Mouse (Mus musculus): ENCODE results near the gene Lrrc71. TPM values are rescaled to one million over a fixed set of nuclear protein-coding genes. Genes with fewer than 3 reads are reported as not detected.

The Lrrc71 gene
- polyA plus RNA-seq, 1 experiment = 0.01 TPM

DNA sequence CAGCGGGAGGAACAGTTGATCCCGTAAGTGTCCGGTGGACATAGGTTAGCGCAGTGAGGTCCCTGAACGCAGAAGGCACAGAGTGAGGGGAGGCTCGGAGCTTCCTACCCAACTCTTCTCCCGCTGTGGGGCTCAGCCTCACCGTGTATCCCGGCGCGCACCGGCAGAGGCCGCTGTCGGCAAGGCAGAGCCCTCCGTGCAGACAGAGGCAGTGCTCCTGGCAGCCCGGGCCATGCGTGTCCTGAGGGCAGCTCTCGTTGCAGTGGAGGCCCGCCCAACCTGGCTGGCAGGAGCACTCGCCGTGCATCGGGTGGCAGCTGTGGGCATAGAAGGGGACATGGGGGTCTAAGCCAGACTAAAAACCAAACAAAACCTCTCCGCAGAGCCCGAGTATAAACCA lies 7.5 kb upstream of the Lrrc71 start:
- Histone ChIP-seq H3K4me3 (no peak overlapping the region), H3K36me3 (ENCODE audit: control insufficient read depth, insufficient read depth) (no peaks in the 10 kb centered on the region), H3K4me2 (ENCODE audit: low read depth) (no peak overlapping the region), H3K27me3 (ENCODE audit: control insufficient read depth, insufficient read depth, insufficient read length) (peaks cover 7% of the 10 kb centered on the region), H3K79me2 (ENCODE audit: control insufficient read depth, insufficient read depth) (no peaks in the 10 kb centered on the region), H3ac (ENCODE audit: control insufficient read depth, insufficient read length) (no peak overlapping the region)
- TF ChIP-seq USF1 (IDR thresholded peaks at IDR 0.05; ENCODE audit: low read depth) = no peak
- no peak for TF ChIP-seq POLR2A (IDR thresholded peaks at IDR 0.05; ENCODE audit: insufficient read length, low read depth)
- TF ChIP-seq MAX (IDR thresholded peaks at IDR 0.05; ENCODE audit: low read depth) = no peak
- no peak for TF ChIP-seq SRF (IDR thresholded peaks at IDR 0.05; ENCODE audit: control insufficient read depth, insufficient read length, low read depth)

DNA sequence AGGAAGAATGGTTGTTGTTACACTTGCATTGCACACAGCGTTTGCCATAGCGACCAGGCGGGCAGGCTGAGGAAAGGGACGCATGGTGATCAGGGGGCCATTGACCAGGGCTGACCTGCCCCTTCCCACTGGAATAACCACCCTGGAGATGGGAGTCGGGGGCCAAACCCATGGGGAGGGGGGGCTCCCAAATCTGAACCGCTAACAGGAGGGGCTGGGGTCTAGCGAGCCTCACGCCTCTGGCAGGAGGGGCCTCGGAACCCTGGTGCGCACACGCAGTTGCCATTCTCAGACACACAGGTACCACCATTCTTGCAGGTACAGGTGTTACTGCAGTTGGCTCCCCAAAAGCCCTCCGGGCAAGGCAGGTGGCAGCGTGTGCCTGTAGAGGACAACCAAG lies 5.4 kb upstream of the Lrrc71 start:
- TF ChIP-seq POLR2A (IDR thresholded peaks at IDR 0.05; ENCODE audit: insufficient read length, low read depth) = no peak
- TF ChIP-seq REST (IDR thresholded peaks at IDR 0.05; ENCODE audit: insufficient read depth, insufficient read length) = no peak
- no peak for TF ChIP-seq MAX (IDR thresholded peaks at IDR 0.05; ENCODE audit: low read depth)
- no peak for TF ChIP-seq MYOD1 (IDR thresholded peaks at IDR 0.05; ENCODE audit: control insufficient read depth in 1 of 3, insufficient read length in 2 of 3, low read depth in 2 of 3)
- TF ChIP-seq TCF12 (IDR thresholded peaks at IDR 0.05; ENCODE audit: insufficient read depth, poor library complexity, severe bottlenecking) = no peak
- TF ChIP-seq SRF (IDR thresholded peaks at IDR 0.05; ENCODE audit: control insufficient read depth, insufficient read length, low read depth) = no peak
- H3K79me2 ChIP-seq (ENCODE audit: control insufficient read depth, insufficient read depth) = no peaks in the 10 kb centered on the region
- H3ac ChIP-seq (ENCODE audit: control insufficient read depth, insufficient read length) = no peak overlapping the region
- H3K4me2 ChIP-seq (ENCODE audit: low read depth) = no peak overlapping the region
- H3K27me3 ChIP-seq (ENCODE audit: control insufficient read depth, insufficient read depth, insufficient read length) = peaks cover 7% of the 10 kb centered on the region
- no peak overlapping the region for H3K4me3 ChIP-seq
- no peaks in the 10 kb centered on the region for H3K36me3 ChIP-seq (ENCODE audit: control insufficient read depth, insufficient read depth)

DNA sequence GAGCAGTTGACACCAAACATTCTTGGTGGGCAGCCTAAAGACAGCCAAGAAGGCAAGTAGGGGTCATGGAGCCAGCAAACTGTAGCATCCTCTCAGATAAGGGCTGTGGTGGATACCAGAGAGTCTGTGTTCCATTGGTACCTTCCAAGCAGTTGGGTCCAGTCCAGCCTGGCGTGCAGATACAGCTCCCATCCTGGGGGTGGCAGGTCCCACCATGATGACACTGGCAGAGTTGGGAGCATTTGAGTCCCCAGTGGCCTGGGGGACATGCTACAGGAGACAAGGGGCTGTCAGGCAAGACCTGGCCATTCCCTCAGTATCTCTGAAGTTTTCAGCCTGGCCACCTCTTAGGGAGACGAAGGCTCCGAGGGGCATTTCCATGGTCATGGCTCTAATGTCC lies 4.1 kb upstream of the Lrrc71 start:
- Histone ChIP-seq H3ac (ENCODE audit: control insufficient read depth, insufficient read length) (no peak overlapping the region), H3K79me2 (ENCODE audit: control insufficient read depth, insufficient read depth) (no peaks in the 10 kb centered on the region), H3K4me3 (no peak overlapping the region), H3K36me3 (ENCODE audit: control insufficient read depth, insufficient read depth) (no peaks in the 10 kb centered on the region), H3K27me3 (ENCODE audit: control insufficient read depth, insufficient read depth, insufficient read length) (peaks cover 7% of the 10 kb centered on the region), H3K4me2 (ENCODE audit: low read depth) (no peak overlapping the region)
- TF ChIP-seq MAX (IDR thresholded peaks at IDR 0.05; ENCODE audit: low read depth) (no peak), MYOD1 (IDR thresholded peaks at IDR 0.05; ENCODE audit: control insufficient read depth in 1 of 3, insufficient read length in 2 of 3, low read depth in 2 of 3) (no peak), SRF (IDR thresholded peaks at IDR 0.05; ENCODE audit: control insufficient read depth, insufficient read length, low read depth) (no peak), E2F4 (IDR thresholded peaks at IDR 0.05; ENCODE audit: insufficient read depth) (no peak), CEBPB (IDR thresholded peaks at IDR 0.05; ENCODE audit: insufficient read depth, poor library complexity, severe bottlenecking) (no peak), POLR2A (IDR thresholded peaks at IDR 0.05; ENCODE audit: insufficient read length, low read depth) (no peak), TCF12 (IDR thresholded peaks at IDR 0.05; ENCODE audit: insufficient read depth, poor library complexity, severe bottlenecking) (no peak), MYOG (IDR thresholded peaks at IDR 0.05; ENCODE audit: control insufficient read depth in 1 of 3, insufficient read depth in 1 of 3, insufficient read length in 2 of 3, low read depth in 2 of 3) (no peak), REST (IDR thresholded peaks at IDR 0.05; ENCODE audit: insufficient read depth, insufficient read length) (no peak), POLR2AphosphoS2 (IDR thresholded peaks at IDR 0.05; ENCODE audit: insufficient read length, low read depth) (no peak), TCF3 (IDR thresholded peaks at IDR 0.05; ENCODE audit: insufficient read length, low read depth) (no peak), USF1 (IDR thresholded peaks at IDR 0.05; ENCODE audit: low read depth) (no peak)

DNA sequence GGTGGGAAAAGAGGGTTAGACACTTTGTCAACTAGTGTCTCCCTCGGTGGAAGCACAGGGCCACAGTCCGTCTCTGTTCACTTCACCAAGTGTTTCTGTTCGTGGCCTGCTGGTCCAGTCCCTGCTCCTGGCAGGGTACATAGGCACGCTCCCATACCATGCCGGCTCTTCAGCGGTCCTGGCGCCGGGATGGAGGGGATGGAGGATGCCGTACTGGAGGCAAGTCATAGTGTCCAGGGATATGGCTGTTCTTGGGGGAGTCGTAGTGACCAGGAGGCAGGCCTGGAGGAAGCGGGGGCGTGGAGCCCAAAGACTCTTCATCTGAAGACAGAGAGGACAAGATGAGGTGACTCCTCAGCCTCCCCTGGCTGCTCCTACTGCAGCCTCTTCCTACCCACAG lies 1.6 kb upstream of the Lrrc71 start:
- H3K36me3 ChIP-seq (ENCODE audit: control insufficient read depth, insufficient read depth) = no peaks in the 10 kb centered on the region
- no peak overlapping the region for H3ac ChIP-seq (ENCODE audit: control insufficient read depth, insufficient read length)
- H3K27me3 ChIP-seq (ENCODE audit: control insufficient read depth, insufficient read depth, insufficient read length) = peaks cover 7% of the 10 kb centered on the region
- TF ChIP-seq MYOG (IDR thresholded peaks at IDR 0.05; ENCODE audit: control insufficient read depth in 1 of 3, insufficient read depth in 1 of 3, insufficient read length in 2 of 3, low read depth in 2 of 3) (no peak), CEBPB (IDR thresholded peaks at IDR 0.05; ENCODE audit: insufficient read depth, poor library complexity, severe bottlenecking) (no peak), SRF (IDR thresholded peaks at IDR 0.05; ENCODE audit: control insufficient read depth, insufficient read length, low read depth) (no peak), REST (IDR thresholded peaks at IDR 0.05; ENCODE audit: insufficient read depth, insufficient read length) (no peak), USF1 (IDR thresholded peaks at IDR 0.05; ENCODE audit: low read depth) (no peak), TCF3 (IDR thresholded peaks at IDR 0.05; ENCODE audit: insufficient read length, low read depth) (no peak), MYOD1 (IDR thresholded peaks at IDR 0.05; ENCODE audit: control insufficient read depth in 1 of 3, insufficient read length in 2 of 3, low read depth in 2 of 3) (no peak), E2F4 (IDR thresholded peaks at IDR 0.05; ENCODE audit: insufficient read depth) (no peak), POLR2A (IDR thresholded peaks at IDR 0.05; ENCODE audit: insufficient read length, low read depth) (no peak), TCF12 (IDR thresholded peaks at IDR 0.05; ENCODE audit: insufficient read depth, poor library complexity, severe bottlenecking) (no peak), POLR2AphosphoS2 (IDR thresholded peaks at IDR 0.05; ENCODE audit: insufficient read length, low read depth) (no peak), MAX (IDR thresholded peaks at IDR 0.05; ENCODE audit: low read depth) (no peak)
- H3K4me2 ChIP-seq (ENCODE audit: low read depth) = no peak overlapping the region
- H3K79me2 ChIP-seq (ENCODE audit: control insufficient read depth, insufficient read depth) = no peaks in the 10 kb centered on the region
- no peak overlapping the region for H3K4me3 ChIP-seq

DNA sequence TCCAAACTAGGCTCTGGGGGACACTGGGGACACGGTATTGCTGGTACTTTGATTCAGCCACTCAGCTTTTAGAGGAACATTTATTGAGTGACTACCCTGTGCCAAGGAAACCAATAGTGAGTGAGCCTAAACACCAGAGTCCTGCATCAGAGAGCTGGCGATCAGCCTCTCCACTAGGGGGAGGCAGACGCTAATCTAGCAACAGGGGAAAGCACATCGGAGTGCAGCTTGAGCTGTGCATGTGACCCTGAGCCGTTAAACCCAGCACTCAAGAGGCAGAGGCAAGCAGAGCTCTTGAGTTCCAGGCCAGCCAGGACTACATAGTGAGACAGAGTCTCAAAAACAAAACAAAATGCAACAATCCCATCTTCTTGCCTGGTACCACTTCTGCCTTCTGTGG lies 611 bp upstream of the Lrrc71 start:
- Histone ChIP-seq H3K79me2 (ENCODE audit: control insufficient read depth, insufficient read depth) (no peaks in the 10 kb centered on the region), H3K27me3 (ENCODE audit: control insufficient read depth, insufficient read depth, insufficient read length) (peaks cover 7% of the 10 kb centered on the region), H3K4me2 (ENCODE audit: low read depth) (no peak overlapping the region), H3K4me3 (no peak overlapping the region), H3K36me3 (ENCODE audit: control insufficient read depth, insufficient read depth) (no peaks in the 10 kb centered on the region), H3ac (ENCODE audit: control insufficient read depth, insufficient read length) (no peak overlapping the region)
- no peak for TF ChIP-seq MYOG (IDR thresholded peaks at IDR 0.05; ENCODE audit: control insufficient read depth in 1 of 3, insufficient read depth in 1 of 3, insufficient read length in 2 of 3, low read depth in 2 of 3)
- TF ChIP-seq MAX (IDR thresholded peaks at IDR 0.05; ENCODE audit: low read depth) = no peak
- TF ChIP-seq TCF12 (IDR thresholded peaks at IDR 0.05; ENCODE audit: insufficient read depth, poor library complexity, severe bottlenecking) = no peak
- TF ChIP-seq USF1 (IDR thresholded peaks at IDR 0.05; ENCODE audit: low read depth) = no peak
- no peak for TF ChIP-seq TCF3 (IDR thresholded peaks at IDR 0.05; ENCODE audit: insufficient read length, low read depth)
- no peak for TF ChIP-seq REST (IDR thresholded peaks at IDR 0.05; ENCODE audit: insufficient read depth, insufficient read length)
- no peak for TF ChIP-seq MYOD1 (IDR thresholded peaks at IDR 0.05; ENCODE audit: control insufficient read depth in 1 of 3, insufficient read length in 2 of 3, low read depth in 2 of 3)
- no peak for TF ChIP-seq SRF (IDR thresholded peaks at IDR 0.05; ENCODE audit: control insufficient read depth, insufficient read length, low read depth)
- no peak for TF ChIP-seq CEBPB (IDR thresholded peaks at IDR 0.05; ENCODE audit: insufficient read depth, poor library complexity, severe bottlenecking)
- no peak for TF ChIP-seq POLR2AphosphoS2 (IDR thresholded peaks at IDR 0.05; ENCODE audit: insufficient read length, low read depth)
- TF ChIP-seq E2F4 (IDR thresholded peaks at IDR 0.05; ENCODE audit: insufficient read depth) = no peak
- no peak for TF ChIP-seq POLR2A (IDR thresholded peaks at IDR 0.05; ENCODE audit: insufficient read length, low read depth)
